Mouse (Mus musculus) B cell, adult (primary cell): ENCODE measurements around the gene Hccs. TPM values are rescaled to one million over a fixed set of nuclear protein-coding genes. Genes with fewer than 3 reads are reported as not detected.

Experiments
- total RNA-seq: library from RNA; stranded (reverse); gene quantifications from 4 replicates; pipeline ENCODE4 v1.2.4, GENCODE M21; 2023; ENCODE audit not compliant: inconsistent age

Hccs gene
- total RNA-seq, result 23.0 to 27.1 TPM (median 24.3 TPM) in 4 replicates

GRCm38 (mm10) chrX:169319945-169320667, at the start of gene Hccs:
TSS of gene Hccs (minus strand) at chrX:169320372.

Other genes with a start within 250 kb of the Hccs start
- gene Amelx, start 133.2 kb downstream of the Hccs start, total RNA-seq, result not detected in 4 replicates